Mouse (Mus musculus) C2C12 (cell line): ENCODE data around the gene Bco2.

Experiments
- CEBPB ChIP-seq: IDR thresholded peaks from one replicate; pipeline ENCODE4 v1.6.1; 2011; ENCODE audit warnings: low read depth, mild to moderate bottlenecking, control low read depth, moderate library complexity
- CTCF ChIP-seq: IDR thresholded peaks from one replicate; pipeline ENCODE4 v1.5.1; 2011; ENCODE audit not compliant: control insufficient read depth, insufficient read depth, insufficient read length

DNA sequence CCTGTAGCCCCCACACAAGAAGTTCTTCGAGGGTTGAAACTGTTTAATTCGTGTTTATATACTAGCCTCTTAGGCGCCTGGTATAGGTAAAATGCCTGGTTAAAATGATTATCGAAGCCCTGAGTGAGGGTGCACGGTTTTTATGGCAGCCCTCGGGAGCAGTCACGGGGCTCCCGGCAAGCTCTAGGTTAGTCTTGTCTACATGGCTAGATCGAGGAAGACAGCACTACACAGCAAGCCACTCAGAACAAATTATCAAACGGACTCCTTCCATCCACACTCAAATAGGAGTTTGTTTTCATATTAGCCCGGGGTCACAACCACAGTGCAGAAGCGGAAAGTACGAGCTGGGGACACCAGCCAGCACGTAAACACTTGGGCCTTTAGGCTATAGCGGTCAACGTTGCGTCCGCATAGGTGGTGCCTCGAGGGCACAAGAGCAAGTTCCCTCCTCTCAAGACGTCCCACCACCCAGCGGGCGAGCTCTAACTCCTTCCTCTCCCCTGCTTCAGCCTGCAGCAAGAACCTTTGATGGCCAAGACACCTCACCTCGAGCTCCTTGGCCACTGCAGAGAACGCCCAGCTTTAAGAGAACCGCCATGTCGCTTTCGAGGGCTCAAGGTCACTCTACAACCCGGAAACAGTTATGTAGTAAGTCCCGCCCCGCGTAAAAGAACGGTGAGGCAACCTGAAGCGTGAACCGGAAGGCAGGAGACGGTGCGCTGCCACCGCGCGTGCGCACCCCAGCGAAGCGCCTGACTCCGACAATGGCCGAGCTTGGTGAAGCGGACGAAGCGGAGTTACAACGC lies 48.4 kb upstream of the Bco2 start, which contains the start of the genes Sdhd and Timm8b:
- TF ChIP-seq CTCF, result no peak
- TF ChIP-seq CEBPB, result peak; percentile 63
